Mouse (Mus musculus): ENCODE results near the gene Rph3a.

Rph3a gene

DNA sequence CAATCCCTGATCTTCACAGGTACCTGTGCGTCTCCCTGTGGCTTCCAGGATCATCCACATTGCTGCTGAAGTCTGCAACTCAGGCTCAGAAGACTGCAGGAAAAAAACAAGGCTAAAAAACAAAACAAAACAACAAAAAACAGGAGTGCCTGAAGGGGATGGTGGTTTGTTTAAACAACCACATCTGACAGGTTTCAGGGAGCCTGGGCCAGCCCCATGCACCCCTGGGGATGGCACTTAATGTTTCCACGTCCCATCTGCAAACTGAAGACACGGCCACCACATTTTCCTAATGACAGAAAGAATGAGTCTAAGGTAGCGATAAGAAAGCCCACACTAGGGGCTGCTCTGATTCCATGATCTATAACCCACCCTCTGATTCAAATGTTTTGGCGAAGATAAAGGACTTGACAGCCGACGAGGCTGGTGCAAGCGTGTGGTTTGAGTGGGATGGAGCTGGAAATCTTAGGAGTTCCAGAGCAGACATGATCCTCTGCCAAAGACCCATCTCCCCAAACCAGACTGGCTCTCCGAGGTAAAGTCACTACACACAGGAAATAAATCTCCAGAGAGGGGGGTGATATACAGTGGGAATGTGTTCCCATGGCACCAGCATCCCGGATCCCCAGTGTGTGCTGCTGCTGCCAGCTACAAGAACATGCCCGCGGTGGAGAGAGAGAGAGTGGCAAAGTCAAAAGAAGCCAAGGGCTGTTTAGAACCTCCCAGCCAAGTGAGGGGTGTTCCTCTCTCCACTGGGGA is at the start of gene Rph3a:
Gene Rph3a, minus strand, starts transcription at position 282 of the 759 bp plus-strand sequence.
- in situ Hi-C loops (cut with MboI, MseI): no loop called here

DNA sequence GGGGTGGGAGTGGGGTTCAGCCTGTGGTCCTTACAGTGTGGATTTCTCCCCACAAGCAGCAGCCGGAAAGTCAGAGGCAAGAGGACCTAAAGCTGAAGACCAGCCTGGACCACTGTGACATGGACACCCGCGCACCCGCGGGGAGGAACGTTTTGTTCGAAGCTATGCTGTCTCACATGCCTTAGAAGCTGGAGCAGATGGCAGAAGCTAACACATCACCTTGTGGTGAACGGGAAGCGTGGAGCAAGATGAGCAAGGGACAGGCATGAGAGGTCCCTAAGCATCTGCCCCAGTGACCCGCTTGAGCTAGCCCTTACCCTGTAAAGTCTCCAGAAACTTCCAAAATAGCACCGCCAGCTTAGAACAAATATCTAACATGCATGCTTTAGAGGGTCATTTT is 48.4 kb upstream of the Rph3a start:
- in situ Hi-C loops (cut with MboI, MseI): loop anchor here (5.0 kb wide), 1 partner anchor 41 kb away; no protein-coding TSS in a partner anchor

DNA sequence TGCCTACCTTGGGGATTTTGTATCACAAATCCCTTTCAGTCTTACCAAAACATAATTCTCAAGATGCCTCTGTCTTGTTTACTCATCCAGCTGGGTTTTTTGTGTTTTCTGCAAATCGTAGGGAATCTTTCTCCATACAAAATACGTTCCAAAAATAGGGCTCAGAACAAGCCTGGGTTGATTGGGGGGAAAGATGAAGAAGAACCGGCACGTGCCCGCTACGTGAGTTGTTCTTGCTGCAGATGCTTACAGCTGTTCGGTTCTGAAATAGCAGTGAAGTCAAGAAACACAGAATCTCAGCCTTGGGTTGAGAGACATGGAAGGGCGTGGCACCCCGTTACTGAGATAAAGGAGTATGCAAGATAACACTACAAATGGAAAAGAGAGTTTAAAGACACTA is 44.0 kb upstream of the Rph3a start:
- in situ Hi-C loops (cut with MboI, MseI): no loop called here

DNA sequence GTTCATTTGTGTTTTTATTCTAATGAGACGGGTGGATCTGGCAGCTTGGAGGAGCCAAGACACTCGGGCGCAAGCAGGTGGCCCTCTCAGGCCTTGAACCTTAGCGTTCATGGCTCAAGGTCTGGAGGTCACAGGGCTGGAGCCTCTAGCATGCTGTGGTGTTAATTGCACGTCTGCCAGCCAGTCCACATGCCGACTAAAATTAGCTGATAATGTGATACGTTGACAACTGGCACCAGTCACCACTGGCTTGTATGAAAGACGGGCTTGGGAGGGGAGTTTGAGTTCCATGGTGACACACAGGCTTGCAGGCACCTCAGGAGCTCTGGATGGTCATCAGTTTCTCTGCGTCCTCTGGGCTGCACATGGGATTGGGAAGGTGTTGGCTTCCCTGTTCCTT is 31.9 kb upstream of the Rph3a start:
- in situ Hi-C loops (cut with MboI, MseI): no loop called here

DNA sequence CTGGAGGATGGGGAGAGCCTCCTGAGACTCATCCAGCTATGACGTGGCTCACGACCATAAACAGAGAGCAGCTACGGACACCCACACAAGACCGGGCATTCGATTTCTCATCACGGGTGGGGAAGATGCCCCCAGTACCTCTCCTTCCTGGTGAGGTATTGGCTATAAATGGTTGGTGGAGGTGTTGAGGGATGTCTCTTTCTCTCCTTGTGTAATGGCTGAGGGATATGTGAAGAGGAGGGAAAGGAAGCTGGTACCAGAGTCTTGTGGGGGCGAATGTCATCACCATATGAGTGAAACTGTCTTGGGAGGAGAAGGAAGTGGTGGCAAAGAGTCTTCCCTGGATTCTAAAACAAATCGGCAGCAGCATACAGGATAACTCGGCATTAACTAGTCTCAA is 29.6 kb upstream of the Rph3a start:
- in situ Hi-C loops (cut with MboI, MseI): no loop called here

DNA sequence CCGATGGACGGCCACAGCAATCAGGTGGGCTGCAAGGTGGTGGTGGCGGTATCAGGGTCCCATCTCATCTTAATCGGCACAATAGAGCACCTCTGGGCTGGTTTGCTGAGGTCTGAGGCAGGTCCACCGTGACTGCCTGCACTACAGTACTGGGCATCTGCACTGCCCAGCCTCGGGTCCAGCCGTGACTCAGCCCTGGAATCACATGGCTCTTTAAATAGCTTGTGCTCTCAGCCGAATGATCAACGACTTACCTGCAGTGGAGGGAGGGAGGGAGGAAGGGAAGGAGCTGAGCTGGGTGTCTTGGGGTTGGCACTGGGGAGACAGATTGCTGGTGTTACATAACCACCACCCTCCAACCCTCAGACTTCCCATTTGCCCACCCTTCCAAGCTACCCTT is 20.3 kb upstream of the Rph3a start:
- in situ Hi-C loops (cut with MboI, MseI): no loop called here

DNA sequence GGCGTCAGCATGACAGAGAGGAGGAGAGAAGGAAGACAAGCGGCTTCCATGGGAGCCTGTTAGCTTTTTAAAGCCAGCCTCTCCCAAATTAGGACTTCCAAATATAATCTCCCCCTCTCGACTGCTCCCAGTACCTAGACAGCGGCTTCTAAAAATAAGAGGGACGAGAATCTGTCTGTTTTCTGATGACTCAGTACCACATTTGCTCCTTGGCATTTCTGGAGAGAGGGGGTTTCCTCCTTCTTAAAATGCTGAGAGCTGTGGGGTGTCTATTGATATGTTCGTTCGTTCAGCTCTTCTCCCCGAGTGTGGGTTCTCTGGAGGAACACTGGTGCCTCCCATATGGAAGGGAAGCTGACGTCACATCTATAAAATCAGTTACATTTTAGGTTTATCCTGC is 9.6 kb upstream of the Rph3a start:
- in situ Hi-C loops (cut with MboI, MseI): loop anchor here (5.0 kb wide), 2 partner anchors 38 to 468 kb away; no protein-coding TSS in a partner anchor

DNA sequence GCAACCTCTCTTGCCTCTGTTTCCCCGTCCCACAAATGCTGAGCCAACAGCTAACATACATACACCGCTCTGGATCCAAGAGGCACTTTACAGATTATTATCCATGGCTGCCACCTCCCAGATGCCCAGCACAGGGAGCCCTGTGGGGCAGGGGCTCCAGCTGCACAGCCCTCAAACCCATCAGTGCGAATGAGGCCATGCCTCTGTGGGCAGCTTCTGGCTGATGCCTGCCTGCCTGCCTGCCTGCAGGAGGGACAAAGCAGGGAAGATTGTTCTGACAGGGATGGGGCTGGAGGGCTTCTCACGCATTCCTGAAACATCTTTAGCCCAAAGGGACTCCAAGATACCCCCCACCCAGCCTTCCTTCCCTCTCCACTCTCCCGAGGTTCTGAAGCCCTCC is 7.8 kb upstream of the Rph3a start:
- in situ Hi-C loops (cut with MboI, MseI): loop anchor here (5.0 kb wide), 2 partner anchors 40 to 470 kb away; no protein-coding TSS in a partner anchor

DNA sequence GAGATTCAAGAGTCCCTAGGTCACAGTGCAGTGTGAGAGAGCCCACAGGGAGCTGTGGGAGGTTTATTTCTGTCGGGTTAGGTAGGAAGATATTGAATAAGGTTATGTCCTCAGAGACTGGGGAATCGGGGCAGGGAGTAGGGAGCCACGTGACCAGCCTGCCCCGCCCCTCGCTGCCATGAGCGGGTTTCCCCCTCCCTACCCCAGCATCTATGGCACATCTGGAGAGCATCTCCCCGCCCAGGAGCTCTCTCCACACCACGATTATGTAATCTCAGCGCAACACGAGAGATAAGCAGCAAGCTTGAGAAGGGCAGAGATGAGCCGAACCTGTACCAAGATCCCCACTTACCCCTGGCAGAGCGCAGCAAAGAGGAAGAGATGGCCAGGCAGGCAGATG is 6.5 kb upstream of the Rph3a start:
- in situ Hi-C loops (cut with MboI, MseI): loop anchor here (5.0 kb wide), 2 partner anchors 41 to 471 kb away; no protein-coding TSS in a partner anchor

DNA sequence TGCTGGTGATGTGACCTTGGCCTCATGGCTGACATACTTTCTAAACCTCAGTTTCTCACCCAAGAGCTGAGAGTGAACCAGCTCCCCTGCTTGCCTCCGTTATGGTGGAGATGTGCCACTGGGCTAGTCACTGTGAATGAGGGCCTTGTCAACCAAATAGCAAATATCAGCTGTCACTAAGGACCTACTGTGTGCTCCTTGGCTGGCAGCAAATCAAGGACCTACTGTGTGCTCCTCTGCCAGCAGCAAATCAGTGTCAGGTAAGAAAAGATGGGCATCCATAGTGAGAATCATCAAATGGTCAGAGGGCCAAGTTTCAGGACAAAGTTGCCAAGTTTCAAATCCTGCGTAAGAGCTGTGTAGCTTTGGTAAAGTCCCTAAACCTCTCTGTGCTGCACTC is 4.6 kb upstream of the Rph3a start:
- in situ Hi-C loops (cut with MboI, MseI): no loop called here

DNA sequence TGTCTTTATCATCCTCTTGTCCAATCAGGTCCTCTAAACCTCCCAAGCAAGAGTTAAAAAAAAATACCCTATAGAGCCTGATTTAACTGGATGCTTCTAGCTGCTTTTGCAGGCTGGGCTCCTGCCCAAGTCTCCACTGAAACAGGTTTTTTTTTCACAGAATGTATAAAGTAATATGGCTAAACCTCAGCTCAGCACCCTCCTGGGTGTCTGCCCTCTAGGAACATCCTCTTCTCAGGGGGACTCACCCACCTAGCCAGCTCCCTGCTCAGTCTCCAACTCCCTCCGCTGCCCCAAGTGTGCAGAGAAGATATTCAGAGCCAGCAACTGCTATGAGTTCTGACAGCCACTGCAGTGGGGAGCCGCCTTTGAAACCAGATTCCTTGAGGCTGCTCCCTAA is 2.1 kb upstream of the Rph3a start:
- in situ Hi-C loops (cut with MboI, MseI): no loop called here

DNA sequence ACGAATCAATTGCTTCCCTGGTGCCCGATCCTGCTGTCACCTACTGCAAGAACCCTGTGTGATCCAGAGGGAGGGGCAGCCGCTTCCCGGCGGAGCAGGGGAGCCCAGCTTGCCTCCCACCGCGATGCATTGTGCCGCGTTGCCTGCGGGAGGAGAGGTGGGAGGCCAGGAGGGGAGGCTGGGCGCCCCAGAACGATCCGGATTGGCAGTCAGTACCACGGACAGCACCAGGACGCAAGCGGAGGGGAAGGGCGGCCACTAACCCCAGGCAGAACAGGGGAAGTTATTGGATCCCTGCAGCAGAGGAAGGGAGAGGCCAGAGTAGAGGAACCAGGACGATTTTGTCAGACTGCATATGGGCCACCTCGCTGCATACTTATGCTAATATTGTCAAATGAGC is 486 bp downstream of the Rph3a start:
- in situ Hi-C loops (cut with MboI, MseI): no loop called here

DNA sequence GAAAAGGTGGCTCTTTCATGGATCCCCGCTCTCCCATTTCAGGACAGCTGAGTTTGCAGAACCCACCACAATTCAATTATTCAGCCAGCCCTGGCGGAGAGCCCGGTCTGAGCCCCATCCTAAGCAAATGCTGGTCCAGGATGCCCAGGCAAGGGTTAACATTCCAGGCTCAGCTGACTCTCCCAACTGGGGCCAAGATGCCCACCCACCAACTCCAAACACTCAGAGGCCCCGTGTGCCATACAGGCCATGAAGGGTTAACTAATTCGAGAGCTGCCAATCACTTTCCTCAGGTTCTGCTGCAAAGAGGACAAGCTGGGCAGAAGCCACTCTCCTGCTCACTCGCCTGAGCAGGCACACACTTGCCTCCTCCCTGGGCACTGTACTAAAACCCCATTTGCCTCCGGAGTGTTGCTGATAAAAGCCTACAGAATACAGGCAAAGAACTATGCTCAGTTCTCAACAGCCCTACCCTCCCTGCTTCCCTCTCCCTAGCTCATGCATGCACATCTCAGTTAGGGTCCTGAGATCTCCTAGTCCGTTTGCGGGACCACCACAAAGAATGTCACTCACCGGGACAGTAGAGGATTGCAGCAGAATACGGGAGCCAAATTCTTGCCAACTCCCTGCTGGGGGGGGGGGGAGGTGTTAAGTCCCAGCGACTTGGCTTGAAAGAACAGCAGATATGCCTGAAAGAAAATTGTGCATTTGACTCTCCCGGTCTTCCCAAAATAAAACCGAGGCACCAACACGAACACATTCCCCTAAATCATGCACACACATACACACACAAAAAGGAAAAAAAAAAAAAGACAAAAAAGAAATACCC is 1.3 kb downstream of the Rph3a start:
- in situ Hi-C loops (cut with MboI, MseI): no loop called here

DNA sequence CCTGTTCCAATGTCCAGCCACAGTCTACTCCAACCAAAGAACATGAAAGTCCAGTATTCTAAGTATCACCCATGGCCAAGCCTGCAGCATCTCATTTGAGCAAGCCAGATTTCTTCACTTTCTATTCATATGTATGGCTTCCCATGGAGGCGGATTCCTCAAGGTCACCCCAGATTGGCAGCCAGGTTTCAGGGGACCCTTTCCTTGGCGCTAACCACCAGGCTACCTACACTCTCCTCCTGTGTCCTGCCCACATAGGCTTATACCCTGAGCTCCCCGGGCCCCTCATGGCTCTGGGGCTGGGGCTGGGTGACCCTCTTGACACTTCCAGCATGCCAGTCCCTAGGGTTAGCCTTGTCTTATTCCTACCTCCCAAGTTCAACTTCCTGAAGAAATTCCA is 2.3 kb downstream of the Rph3a start:
- in situ Hi-C loops (cut with MboI, MseI): no loop called here

DNA sequence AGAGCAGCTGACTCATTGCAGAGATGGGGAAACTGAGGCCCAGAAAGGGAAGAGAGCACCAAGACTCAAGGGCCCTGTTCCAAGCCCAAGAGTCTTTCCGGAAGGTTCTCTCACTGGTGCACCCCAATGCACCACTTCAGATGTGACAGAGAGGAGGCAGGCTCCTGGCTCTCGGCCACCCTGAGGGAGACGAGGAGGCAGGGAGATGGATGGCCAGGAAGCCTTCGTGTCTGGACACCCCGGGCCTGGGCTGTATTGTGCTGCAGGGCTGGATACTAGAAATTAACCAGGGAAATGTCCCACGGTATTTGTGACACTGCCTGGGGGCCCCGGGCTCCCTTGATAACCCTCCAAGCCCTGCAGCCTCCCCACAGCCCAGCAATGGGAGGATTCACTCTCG is 2.8 kb downstream of the Rph3a start:
- in situ Hi-C loops (cut with MboI, MseI): no loop called here

DNA sequence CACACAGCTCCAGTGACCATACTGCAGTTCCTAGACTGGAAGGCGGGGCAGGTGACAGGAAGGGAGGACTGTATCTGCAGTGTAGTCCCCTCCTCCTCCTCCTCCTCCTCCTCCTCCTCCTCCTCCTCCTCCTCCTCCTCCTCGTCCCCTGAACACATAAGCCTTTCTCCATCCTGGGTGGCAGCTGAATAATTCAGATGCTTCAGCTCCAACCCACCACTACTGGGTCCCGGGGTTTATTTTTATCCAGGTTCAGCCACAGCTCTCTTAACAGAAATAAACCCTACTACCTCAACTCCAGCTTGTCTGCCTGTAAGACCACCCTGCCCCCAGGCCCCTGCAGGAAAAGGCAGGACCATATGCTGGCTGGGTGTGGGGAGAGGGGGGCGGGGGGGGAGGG is 3.7 kb downstream of the Rph3a start:
- in situ Hi-C loops (cut with MboI, MseI): no loop called here

DNA sequence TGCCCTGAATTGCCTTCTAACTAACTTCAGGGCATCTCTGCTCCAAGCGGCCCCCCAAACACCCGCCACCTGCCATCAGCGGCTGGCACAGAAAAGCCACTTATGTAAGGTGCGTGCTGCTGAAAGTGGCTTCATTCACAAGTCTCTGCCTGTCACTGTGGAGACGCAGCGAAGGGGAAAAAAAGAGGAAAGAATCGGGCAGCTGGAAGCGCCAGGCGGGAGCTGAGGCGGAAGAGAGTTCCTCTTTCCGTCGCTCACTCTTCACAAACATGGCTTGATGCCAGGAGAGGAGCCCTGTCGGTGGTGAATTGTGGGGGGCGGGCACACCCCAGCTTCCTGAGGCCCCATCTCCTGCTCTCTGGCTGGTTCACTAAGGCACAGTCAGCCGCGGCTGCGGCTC is 6.1 kb downstream of the Rph3a start:
- in situ Hi-C loops (cut with MboI, MseI): no loop called here

DNA sequence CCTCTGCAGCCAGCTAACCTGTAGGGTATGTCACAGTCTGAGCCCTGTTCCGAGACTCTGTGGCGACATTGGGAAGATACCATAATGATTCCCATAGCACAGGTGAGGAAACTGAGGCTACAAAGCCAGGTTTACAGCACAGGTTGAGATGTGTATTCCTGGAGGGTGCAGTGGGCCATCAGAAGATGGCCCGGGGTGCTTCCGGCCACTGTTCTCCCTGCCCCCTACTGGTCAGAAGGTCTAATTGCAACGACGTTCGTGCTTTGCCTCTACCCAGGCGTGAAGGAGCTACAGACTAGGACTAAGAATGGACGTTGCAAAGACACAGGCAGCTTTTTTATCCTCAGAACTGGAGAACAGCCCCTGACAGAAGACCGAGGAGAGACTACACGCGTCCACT is 10.3 kb downstream of the Rph3a start:
- in situ Hi-C loops (cut with MboI, MseI): no loop called here

DNA sequence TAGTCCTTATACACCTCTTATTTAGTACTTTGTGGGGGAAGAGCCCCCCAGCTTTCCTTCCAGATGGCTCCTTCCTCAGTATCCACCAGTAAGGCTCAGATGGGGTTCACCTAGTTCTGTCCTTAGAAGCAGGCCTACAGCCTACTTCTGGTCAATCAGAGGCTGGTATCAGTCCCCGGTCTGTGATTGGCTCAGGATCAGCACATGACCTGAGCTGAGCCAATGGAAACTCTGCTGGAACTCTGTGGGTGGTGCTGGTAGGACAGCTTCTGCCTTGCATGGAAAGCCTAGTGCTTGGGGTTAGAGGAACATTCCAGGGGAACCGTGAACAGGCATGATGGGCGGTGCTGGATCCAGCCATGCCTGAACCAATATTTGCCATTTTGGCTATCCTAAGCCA is 21.5 kb downstream of the Rph3a start:
- in situ Hi-C loops (cut with MboI, MseI): no loop called here

DNA sequence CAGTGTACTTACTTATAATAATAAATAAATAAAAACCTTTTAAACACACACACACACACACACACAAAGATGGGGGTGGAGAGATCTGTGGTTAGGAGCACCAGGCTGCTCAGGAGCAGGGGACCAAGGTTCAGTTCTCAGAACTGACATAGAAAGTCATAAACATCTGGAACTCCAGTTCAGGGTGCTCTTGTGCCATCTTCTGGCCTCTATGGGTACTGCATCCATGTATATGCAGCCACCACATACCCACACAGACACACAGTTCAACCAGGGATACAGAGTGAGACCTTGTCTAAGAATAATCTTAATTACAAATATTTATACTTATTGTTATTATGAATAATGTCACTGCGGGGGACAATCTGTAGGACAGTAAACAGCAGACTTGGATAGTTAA is 26.9 kb downstream of the Rph3a start:
- in situ Hi-C loops (cut with MboI, MseI): no loop called here

DNA sequence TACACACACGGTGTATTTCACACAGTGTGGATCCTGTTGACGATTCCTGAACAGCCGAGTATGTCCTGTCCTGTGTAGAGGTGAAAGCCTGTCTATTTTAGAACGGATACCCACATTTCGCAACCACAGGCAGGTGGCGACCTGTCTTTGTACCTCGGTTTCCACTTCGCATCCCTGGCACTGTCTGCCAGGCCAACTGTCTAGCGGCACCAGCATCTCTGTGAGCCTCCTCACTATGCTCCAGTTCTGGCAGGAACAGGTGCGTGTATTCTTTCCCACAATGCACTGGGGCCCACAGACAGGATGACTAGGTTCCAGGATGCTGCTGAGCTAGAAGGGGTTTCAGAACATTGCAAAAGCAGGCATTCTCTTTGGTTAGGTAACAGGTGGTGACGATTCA is 28.7 kb downstream of the Rph3a start:
- in situ Hi-C loops (cut with MboI, MseI): no loop called here

DNA sequence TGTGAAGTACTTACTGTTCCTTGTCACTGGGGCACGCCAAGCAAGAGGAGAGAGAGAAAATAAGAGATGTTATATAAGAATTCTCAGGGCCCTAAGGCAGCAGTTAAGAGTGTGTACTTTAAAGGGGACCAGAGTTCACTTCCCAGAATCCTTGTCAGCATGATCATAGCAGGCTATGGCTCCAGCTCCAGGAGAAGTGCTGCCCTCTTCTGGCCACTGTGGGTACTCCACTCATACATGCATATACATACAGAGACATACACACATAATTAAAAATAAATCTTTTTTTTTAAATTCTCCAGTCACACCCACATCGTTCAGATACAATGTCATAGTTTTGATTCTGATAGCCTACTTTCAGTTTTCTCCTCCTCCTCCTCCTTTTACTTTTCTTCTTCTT is 29.8 kb downstream of the Rph3a start:
- in situ Hi-C loops (cut with MboI, MseI): no loop called here

DNA sequence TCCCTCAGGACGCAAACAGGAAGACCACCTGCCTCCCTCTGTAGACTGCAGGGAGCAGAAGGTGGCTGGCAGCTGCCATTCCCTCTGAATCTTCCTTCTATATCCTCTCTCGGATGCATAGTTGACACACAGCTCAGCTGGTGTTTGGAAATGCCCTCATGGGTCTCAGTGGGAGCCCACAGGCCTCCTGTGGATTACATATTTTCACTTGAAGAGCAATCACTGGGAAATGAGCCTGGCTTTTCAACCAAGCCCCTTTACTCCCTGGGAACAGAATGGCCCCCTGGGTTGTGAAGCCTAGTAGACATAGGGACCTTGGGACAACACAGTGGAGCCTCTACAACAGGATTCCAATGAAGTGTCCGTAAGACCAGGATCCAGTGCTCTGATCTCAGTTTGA is 33.8 kb downstream of the Rph3a start:
- in situ Hi-C loops (cut with MboI, MseI): no loop called here
